Mouse (Mus musculus) yolk sac, embryonic 10.5 days (tissue): ENCODE results near the gene Gm21866.
"Not testable (repeated sequence)": the region's sequence is repeated elsewhere in the genome, so short reads cannot be mapped to it uniquely, and the experiment has no call there.

Experiments used
- DNase-seq: peaks from one replicate; pipeline ENCODE4 v3.0.0-alpha.2; 2017; ENCODE audit warnings: low spot score

Gm21866 gene

DNA sequence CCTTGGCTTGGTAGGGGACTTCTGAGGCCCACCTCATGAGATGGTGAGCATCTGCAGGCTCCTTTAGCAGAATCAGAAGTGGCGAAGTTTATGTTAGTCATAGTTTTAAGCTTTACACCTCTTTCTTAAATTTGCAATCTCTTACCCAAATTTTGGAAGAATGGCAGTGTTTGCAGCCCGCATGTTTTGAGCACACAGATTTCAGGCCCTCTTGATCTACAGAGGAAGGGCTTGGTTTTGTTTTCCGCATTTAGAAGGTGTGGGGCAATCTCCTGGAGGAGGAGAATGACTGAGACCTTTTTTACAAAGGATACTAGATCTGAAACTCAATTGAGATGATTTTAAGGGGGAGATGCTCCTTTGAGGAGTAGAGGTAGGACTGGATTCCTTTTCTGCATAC is at the start of gene Gm21866:
Gene Gm21866 (minus strand): TSS at position 101 of the 400 bp plus-strand sequence.
- DNase-seq = not testable (repeated sequence)

DNA sequence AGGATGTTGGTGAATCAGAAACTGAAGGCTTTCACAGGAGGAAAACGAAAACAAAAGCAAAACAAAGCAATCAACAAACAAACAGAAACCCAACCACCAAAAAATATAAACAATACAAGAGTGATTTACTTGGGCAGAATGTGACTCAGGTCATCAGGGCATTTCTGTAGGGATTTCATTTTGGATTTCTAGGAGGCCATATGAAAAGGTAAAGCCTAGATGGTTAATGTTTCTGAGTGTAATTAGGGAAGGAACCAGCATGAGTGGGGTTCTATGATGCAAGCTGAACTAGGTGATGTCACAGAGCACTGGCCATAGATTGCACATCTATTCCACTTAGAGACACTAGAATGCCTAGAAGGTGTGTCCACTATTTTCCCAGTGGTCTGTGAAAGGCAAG is 28.3 kb upstream of the Gm21866 start, which contains the start of gene Gm20773:
Gene Gm20773 (plus strand): TSS at position 301 of the 400 bp plus-strand sequence.
- DNase-seq = not testable (repeated sequence)
